Mouse (Mus musculus): ENCODE measurements around the gene Pmp22.

Gene Pmp22

DNA sequence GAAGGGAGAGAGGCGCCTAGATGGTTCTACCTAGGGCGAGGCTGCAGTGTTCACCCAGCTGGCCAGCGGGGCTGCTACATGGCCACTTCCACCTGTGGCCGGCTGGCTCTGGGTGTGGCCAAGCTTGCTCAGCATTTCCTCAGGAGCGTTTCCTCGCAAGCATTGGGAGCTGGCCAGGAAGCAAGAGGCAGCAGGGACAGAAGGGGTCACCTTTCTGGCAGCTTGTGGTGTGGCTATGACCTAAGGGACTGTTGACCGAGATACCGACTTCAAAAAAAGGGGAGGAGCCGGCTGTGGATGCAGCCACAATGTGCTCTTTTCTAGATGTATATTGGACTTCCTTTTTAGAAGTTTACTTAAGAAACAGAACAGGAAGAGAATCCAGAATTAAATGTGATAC, 593 bp downstream of the Pmp22 start:
- no peak for DNase-seq

DNA sequence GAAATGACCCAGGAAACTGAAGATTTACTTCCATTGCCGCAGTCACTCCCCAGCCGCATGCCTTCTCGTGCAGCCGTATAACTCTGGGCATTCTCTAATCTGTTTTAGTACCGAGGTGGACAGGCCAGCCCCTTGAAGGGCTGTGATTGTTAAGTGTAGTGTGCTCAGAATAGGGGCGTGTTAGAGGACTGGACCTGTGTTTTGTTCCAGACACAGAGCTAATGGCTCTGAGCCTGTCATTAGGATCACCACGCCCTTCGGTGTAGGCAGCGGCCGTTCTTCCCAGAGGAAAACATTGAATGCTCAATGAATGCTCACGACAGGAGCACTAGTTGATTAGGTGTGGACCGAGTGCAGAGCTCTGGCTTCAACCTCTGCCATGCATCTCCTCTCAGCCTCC, 1.1 kb downstream of the Pmp22 start:
- no peak for DNase-seq

DNA sequence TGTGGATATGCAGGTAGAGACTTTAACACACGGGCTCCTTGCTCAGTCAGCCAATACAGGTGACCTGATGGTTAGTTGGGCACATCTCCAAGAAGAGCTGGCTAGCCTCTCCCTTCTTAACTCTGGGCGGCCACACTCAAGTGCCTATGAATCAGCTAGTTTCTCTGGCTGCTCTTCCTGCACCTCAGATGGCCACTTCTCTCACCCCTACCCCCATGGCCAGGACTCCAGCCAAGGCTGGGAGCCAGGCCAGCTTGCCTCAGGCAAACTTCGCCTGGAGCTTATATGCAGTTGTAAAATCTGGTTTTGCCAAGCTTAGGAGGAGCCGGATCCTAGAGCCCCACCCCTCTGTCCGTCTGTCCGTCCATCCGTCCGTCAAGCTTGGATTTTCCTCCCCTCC, 1.7 kb downstream of the Pmp22 start:
- peak; percentile 32 for DNase-seq

GRCm38 (mm10) chr11:63131001-63131692, 2.4 kb downstream of the Pmp22 start:
- peak; percentile 72 for DNase-seq

DNA sequence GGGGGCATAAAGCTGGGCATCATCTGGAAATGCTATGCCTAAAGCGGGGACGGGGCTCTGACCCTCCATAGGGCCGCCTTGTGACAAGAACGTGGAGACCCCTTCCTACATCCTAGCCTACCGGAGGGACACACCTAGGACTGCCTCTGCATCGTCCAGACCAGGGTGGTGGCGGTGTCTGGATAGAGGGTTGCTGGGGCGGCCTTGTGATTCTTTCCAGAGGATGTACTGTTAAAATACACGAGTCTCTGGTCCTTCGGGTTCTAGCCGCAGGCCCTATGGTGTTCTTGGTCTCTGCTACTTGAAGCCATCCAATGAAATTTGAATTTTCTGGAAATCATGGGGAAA, 2.9 kb downstream of the Pmp22 start:
- DNase-seq = no peak

DNA sequence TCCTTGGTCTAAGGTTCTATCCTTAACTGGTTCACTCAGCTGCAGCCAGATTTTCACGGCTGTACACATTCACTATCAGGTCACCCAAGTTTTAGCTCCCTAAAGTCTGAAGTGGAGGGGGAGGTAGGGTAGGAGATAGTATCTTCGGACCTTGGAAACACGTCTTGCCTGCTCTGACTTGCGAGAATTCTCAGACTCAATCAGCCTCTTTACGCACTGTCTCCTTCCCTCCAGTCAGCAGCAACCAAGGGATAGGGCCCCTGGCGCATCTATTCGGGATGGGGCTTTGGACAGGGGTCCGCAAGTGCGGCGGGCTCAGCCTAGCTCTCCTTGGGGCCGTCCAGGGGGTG, 3.3 kb downstream of the Pmp22 start:
- DNase-seq = no peak

GRCm38 (mm10) chr11:63132501-63133435, 4.0 kb downstream of the Pmp22 start:
- DNase-seq = peak; percentile 84

DNA sequence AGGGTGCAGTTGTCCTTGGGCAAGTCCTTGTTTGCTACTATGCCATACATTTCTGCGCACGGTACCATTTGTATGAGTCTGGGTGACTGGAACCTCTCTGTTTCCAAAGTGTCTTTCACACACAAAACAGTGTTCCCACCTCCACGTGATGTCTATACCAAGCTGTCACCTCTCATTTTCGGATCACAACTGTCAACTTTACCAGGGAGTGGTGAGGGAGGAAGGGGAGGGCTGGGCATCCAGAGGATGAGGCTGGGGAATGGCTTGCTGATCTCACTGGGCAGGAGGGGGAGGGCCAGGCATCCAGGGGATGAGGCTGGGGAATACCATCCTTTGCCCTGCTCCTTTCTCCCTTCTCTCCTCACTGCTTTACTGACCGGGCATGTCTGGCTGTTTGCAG, 5.2 kb downstream of the Pmp22 start:
- DNase-seq = no peak

DNA sequence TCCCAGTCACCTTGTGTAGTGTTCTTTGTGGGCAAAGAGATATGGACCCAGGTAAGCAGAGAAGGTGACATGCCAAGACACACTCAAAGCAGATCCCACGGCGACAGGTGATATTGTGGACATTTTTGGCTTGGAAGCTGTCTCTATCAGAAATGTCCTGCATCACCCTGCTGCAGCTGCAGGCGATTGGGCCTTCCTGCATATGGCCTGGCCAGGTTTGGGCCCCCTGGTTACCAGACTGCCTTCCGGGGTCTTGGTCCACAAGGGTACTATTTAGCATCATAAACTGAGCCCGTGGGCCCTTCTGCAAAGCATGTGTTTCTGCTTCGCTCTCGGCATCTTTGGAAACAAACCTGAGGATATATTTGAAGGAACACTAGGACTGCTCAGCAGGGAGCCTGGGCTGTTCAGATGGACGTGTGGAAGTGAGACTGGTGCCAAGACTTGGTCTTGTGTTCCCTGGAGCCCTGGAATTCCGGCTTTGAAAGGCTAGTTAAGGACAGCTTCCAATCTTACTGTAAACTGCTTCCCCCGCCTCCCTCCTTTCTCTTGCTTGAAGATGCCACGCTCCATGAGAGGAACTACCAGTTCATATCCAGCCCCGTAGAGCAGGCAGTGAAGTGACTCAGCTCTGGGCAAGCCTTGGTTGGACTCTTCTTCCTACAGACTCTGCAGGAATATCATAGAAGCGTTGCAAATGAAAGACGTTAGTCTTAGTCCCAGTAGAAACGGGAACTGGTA, 6.1 kb downstream of the Pmp22 start:
- DNase-seq = no peak

DNA sequence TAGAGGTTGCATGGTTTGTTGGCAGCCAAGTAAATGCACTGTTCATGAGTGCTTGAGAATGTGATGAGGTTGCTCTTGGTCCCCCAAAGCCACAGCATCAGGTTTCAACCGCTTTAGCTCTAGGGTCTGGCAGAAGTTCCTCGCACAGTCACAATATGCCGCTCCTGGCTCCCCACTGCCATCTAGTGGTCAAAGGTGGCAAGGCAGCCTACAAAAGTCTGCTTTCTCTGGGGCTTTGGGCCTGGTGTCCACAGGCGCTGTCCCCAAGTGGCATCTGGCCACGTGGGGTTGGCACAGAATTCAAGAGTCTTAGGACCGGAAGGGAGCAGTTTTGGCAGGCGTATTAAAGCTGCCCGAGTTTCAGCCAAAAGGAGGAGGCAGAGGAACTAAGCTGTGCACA, 6.8 kb downstream of the Pmp22 start:
- peak; percentile 90 for DNase-seq

DNA sequence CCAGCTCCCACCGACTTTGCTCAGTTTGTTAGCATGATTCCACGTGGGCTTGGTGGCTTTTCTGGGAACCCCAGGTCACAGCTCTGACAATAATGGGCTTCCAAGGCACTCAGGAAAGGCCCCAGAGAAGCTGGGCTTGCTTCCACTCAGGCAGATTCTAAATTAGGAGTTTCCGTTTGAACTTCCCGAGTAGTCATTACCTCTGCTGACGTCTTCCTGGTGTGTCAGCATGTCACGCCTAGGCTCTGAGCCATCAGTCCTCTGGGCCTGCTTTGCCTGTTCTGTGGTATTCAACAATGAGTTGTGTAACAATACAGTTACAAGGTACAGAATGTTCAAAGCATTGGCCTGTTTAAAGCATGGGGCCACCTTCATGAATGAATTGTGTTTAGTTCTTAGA, 7.4 kb downstream of the Pmp22 start:
- no peak for DNase-seq

- DNase-seq = no peak
These were observed 8.1 kb downstream of the Pmp22 start for GRCm38 (mm10) chr11:63136836-63137416.

DNA sequence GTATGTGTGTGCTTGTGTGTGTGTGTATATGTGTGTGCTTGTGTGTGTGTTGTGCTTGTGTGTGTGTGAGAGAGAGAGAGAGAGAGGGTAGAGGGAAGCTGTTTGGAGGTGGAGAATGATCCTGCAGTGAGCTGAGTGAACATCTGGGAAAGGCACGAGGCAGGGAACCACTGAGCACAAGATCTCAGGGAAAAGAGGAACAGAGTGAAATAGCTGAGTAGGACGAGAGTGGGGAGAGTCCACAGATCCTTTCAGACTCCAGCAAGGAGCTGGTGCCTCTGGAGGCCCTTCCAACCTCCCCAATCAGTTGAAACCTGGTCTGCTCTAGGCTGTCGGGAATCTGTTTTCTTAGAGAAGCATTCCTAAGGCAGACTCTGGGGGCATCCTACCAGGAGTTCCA, 10.0 kb downstream of the Pmp22 start:
- DNase-seq = no peak

DNA sequence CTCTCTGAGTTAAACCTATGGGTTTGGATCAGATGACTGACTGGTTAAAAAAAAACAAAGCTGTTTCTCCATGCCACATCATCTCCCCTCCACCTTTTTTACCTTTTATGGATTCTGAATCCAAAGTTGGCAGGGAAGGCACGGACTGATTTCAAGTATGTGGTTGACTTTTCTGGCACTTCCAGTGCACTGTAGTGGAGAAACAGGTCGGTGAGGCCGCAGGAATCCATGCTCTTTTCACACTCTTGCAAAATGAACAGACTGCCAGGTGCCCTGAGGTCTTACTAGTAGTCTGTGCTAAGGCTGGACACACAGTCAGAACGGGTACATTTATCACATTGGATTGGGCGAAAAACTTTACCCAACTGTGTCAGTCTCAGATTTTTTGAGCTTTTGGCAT, 13.5 kb downstream of the Pmp22 start:
- DNase-seq = no peak

GRCm38 (mm10) chr11:63142816-63143215, 14.0 kb downstream of the Pmp22 start:
- DNase-seq = no peak

DNA sequence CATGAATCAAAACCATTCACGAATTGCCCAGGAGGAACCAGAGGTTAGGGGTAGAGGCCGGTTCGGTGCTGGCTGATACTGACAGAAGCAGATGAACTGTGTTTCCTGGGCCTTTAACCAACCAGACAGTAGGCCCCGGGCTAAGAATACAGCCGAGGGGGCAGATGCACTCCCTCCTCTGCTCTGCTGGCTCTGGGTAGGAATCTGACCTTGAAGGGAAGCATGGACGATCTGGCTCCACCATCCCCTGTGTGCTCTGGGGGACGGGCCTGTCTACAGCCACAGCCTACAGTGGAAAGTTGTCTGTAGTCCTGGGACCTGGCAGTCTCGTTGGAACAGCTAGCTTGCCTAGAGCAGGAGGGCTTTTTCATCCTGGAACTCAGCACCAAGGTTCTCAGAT, 14.7 kb downstream of the Pmp22 start:
- DNase-seq = no peak

- DNase-seq = no peak
These were observed 17.8 kb downstream of the Pmp22 start for GRCm38 (mm10) chr11:63146601-63147000.

GRCm38 (mm10) chr11:63148276-63148675, 19.5 kb downstream of the Pmp22 start:
- DNase-seq = no peak

GRCm38 (mm10) chr11:63151857-63152256, 23.1 kb downstream of the Pmp22 start:
- DNase-seq = no peak

DNA sequence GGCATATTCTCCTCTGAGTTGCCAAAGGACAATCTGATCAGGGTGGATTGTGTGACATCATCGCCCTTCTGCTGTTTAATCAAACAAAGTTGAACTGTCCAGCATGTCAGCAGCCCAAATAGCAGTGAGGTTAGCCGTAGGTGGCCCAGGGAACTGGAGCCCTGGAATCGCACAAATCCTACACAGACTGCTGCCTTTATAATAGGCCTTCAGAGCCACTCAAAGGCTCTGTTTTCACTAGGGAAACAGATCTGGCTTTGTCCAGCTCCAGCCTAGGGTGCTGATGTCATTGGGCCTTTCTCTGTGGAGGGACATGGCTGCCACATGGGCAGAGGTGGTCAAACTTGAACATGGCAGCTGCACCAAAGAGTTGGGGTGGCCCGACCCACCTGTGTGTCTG, 28.3 kb downstream of the Pmp22 start:
- DNase-seq = no peak

- no peak for DNase-seq
These were observed 32.1 kb downstream of the Pmp22 start for GRCm38 (mm10) chr11:63160926-63161325.

GRCm38 (mm10) chr11:63162806-63163205, 34.0 kb downstream of the Pmp22 start:
- no peak for DNase-seq

DNA sequence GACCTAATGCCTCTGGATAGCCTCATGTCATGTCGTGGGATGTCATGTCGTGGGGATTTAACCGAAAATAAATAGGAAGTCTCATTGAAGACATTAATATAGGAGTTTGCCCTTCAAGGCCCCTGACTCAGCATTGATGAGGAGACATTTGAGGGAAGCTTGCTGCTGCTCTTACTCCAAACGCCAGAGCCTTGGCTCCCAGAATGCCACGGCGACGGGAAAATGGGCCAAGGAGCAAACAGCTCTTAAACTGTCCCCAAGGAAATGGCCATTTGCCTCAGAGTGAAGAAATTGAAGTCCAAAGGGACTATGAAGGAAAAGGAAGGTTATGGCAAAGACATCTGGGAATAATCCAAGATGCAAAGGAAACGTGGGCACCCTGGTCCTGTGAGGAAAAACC, 34.8 kb downstream of the Pmp22 start:
- DNase-seq = no peak

Data from retina, postnatal 1 day (tissue).